Mouse (Mus musculus): Measurements from ENCODE around the gene Zfp385a. TPM values are rescaled to one million over a fixed set of nuclear protein-coding genes. Genes with fewer than 3 reads are reported as not detected.

Zfp385a gene
- polyA plus RNA-seq, 1 experiment from 2014 or later, result 11.7 TPM

DNA sequence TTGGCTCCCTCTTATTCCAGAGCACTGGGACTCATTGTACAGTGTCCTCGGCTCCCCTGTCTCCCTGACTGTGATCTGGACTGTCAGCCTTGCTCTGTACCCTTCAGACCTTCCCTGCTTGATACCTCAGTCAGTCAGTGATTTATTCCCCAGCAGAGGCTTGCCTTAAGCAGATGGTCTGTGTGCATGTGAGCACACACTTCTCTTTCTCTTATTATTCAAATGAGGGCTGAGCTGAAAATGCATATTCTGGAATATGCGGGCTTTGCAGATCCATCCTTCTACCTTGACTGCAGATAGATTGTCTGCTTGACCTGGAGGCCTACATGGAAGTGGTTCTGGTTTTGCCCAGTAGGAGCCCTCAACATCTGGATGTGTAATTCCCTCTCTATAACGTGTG lies 41.9 kb downstream of the Zfp385a start:
- H3K4me1 ChIP-seq (ENCODE audit: control insufficient read depth, insufficient read depth, low read length), result peaks cover 68% of the 10 kb centered on the region
- WGBS, result 56% methylated on average over 3 of the region's 3 CpGs
- peak overlapping the region; percentile 99 for H3K27ac ChIP-seq (ENCODE audit: low read depth, low read length)
- H3K4me2 ChIP-seq (ENCODE audit: low read length), result no peak overlapping the region
- no peaks in the 10 kb centered on the region for H3K9me3 ChIP-seq (replicated peaks; ENCODE audit: control insufficient read depth, low read length)
- DNase-seq (ENCODE audit: low spot score), result peak; percentile 50
- peak overlapping the region; percentile 25; the same call in 1 of the 2 replicates for H3K9ac ChIP-seq (ENCODE audit: low read length)
- H3K36me3 ChIP-seq (ENCODE audit: control insufficient read depth, insufficient read depth, low read length), result peaks cover 32% of the 10 kb centered on the region
- H3K4me3 ChIP-seq (ENCODE audit: low read depth, low read length), result no peak overlapping the region
- ATAC-seq, result no peak
- no peaks in the 10 kb centered on the region for H3K27me3 ChIP-seq (replicated peaks; ENCODE audit: control insufficient read depth, insufficient read depth, low read length)

DNA sequence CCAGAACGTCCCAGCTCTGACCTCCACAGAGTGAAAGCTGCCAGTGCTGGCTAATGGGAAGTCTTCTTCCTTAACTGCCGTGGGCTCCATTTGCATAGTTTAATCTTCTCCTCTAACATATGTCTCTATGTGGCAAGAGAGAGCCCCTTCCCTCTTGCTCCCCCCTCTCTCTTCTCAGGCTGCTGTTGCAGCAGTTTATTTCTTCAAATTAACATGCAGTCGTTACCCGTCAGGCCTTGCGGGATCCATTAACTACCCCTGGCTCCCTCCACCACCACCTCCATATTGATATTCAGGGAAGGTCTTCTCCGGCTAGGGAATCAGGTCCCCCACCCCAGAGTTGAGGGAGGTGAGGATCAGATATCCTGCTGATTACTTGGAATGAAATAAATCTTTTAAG lies 42.6 kb downstream of the Zfp385a start:
- DNase-seq (ENCODE audit: low spot score), result peak; percentile 53
- Histone ChIP-seq H3K27ac (ENCODE audit: low read depth, low read length) (peak overlapping the region; percentile 99), H3K36me3 (ENCODE audit: control insufficient read depth, insufficient read depth, low read length) (peaks cover 38% of the 10 kb centered on the region), H3K4me2 (ENCODE audit: low read length) (no peak overlapping the region), H3K4me3 (ENCODE audit: low read depth, low read length) (no peak overlapping the region), H3K27me3 (replicated peaks; ENCODE audit: control insufficient read depth, insufficient read depth, low read length) (no peaks in the 10 kb centered on the region), H3K9me3 (replicated peaks; ENCODE audit: control insufficient read depth, low read length) (no peaks in the 10 kb centered on the region), H3K9ac (ENCODE audit: low read length) (peak overlapping the region; percentile 25), H3K4me1 (ENCODE audit: control insufficient read depth, insufficient read depth, low read length) (peaks cover 61% of the 10 kb centered on the region)
- ATAC-seq, result no peak; the same call in 1 of the 2 replicates
- WGBS, result 44% methylated on average over 6 of the region's 6 CpGs

DNA sequence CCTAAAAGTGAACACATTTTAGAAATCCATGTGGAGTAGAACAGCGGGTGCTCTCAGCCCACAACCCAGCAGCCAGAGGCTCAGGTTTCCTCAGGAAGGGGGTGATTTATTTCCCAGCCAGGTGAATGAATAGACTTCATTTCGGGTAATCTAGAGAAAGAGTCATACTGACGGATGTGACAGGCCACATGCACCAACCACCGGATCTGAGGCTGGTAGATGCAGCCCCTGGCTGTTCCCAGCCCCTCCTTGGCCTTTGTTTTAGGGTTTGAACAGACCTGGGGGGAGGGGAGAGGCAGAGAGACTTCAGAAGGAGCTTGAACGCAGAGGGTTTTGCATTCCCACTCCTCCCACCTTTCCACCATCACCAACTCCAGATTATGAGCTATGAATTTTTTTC lies 44.0 kb downstream of the Zfp385a start:
- Histone ChIP-seq H3K27ac (ENCODE audit: low read depth, low read length) (peak overlapping the region; percentile 99; the same call in 1 of the 2 replicates), H3K4me1 (ENCODE audit: control insufficient read depth, insufficient read depth, low read length) (peaks cover 47% of the 10 kb centered on the region), H3K36me3 (ENCODE audit: control insufficient read depth, insufficient read depth, low read length) (peaks cover 53% of the 10 kb centered on the region), H3K4me2 (ENCODE audit: low read length) (no peak overlapping the region), H3K27me3 (replicated peaks; ENCODE audit: control insufficient read depth, insufficient read depth, low read length) (no peaks in the 10 kb centered on the region), H3K9ac (ENCODE audit: low read length) (0 out of 2 replicates have a peak overlapping the region, but pooled peaks have one; percentile 5), H3K9me3 (replicated peaks; ENCODE audit: control insufficient read depth, low read length) (no peaks in the 10 kb centered on the region), H3K4me3 (ENCODE audit: low read depth, low read length) (no peak overlapping the region)
- no peak for ATAC-seq
- WGBS, result 6% methylated on average over 5 of the region's 5 CpGs
- DNase-seq (ENCODE audit: low spot score), result no peak

DNA sequence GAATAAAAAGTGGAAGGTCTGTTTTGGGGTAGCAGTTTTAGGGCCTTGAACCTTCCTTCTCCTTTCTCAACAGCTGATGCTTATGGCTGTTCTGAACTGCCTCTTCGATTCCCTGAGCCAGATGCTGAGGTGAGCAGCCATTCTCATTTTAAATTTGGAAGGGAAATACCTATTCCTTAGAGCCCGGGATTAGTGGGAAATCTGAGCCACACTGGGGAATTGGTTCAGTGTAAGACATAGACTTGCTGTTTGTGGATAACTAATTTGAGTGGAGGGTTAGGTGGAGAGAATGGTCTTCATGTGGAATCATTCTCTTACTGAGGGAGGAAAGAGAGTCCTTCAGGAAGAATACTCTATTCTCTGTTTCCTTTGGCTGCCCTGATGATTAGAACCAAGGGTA lies 45.2 kb downstream of the Zfp385a start:
- H3K36me3 ChIP-seq (ENCODE audit: control insufficient read depth, insufficient read depth, low read length), result peaks cover 56% of the 10 kb centered on the region
- H3K4me1 ChIP-seq (ENCODE audit: control insufficient read depth, insufficient read depth, low read length), result peaks cover 36% of the 10 kb centered on the region
- H3K4me2 ChIP-seq (ENCODE audit: low read length), result no peak overlapping the region
- no peak overlapping the region for H3K27ac ChIP-seq (ENCODE audit: low read depth, low read length)
- no peaks in the 10 kb centered on the region for H3K9me3 ChIP-seq (replicated peaks; ENCODE audit: control insufficient read depth, low read length)
- DNase-seq (ENCODE audit: low spot score) (no peak), ATAC-seq (no peak)
- H3K4me3 ChIP-seq (ENCODE audit: low read depth, low read length), result no peak overlapping the region
- no peak overlapping the region for H3K9ac ChIP-seq (ENCODE audit: low read length)
- H3K27me3 ChIP-seq (replicated peaks; ENCODE audit: control insufficient read depth, insufficient read depth, low read length), result no peaks in the 10 kb centered on the region
- WGBS, result 88% methylated on average over 2 of the region's 2 CpGs

- no peaks in the 10 kb centered on the region for H3K27me3 ChIP-seq (replicated peaks; ENCODE audit: control insufficient read depth, insufficient read depth, low read length)
- H3K4me2 ChIP-seq (ENCODE audit: low read length), result no peak overlapping the region
- DNase-seq (ENCODE audit: low spot score), result no peak
- no peak overlapping the region for H3K9ac ChIP-seq (ENCODE audit: low read length)
- peaks cover 62% of the 10 kb centered on the region for H3K36me3 ChIP-seq (ENCODE audit: control insufficient read depth, insufficient read depth, low read length)
- whole genome bisulfite sequencing, result 97% methylated on average over 2 of the region's 2 CpGs
- peaks cover 26% of the 10 kb centered on the region for H3K4me1 ChIP-seq (ENCODE audit: control insufficient read depth, insufficient read depth, low read length)
- no peak overlapping the region for H3K4me3 ChIP-seq (ENCODE audit: low read depth, low read length)
- H3K27ac ChIP-seq (ENCODE audit: low read depth, low read length), result no peak overlapping the region
- no peak for ATAC-seq
- no peaks in the 10 kb centered on the region for H3K9me3 ChIP-seq (replicated peaks; ENCODE audit: control insufficient read depth, low read length)
Measured at GRCm38 (mm10) chr15:103293375-103293774, 46.5 kb downstream of the Zfp385a start.

- H3K4me1 ChIP-seq (ENCODE audit: control insufficient read depth, insufficient read depth, low read length), result peaks cover 20% of the 10 kb centered on the region
- DNase-seq (ENCODE audit: low spot score) (no peak), ATAC-seq (no peak)
- no peak overlapping the region for H3K4me3 ChIP-seq (ENCODE audit: low read depth, low read length)
- H3K27me3 ChIP-seq (replicated peaks; ENCODE audit: control insufficient read depth, insufficient read depth, low read length), result no peaks in the 10 kb centered on the region
- no peak overlapping the region for H3K4me2 ChIP-seq (ENCODE audit: low read length)
- H3K9me3 ChIP-seq (replicated peaks; ENCODE audit: control insufficient read depth, low read length), result no peaks in the 10 kb centered on the region
- no peak overlapping the region for H3K27ac ChIP-seq (ENCODE audit: low read depth, low read length)
- WGBS, result 68% methylated on average over 4 of the region's 4 CpGs
- H3K36me3 ChIP-seq (ENCODE audit: control insufficient read depth, insufficient read depth, low read length), result peaks cover 57% of the 10 kb centered on the region
- no peak overlapping the region for H3K9ac ChIP-seq (ENCODE audit: low read length)
Measured at GRCm38 (mm10) chr15:103292673-103293345, 47.1 kb downstream of the Zfp385a start.

- Histone ChIP-seq H3K9ac (ENCODE audit: low read length) (no peak overlapping the region), H3K36me3 (ENCODE audit: control insufficient read depth, insufficient read depth, low read length) (peaks cover 48% of the 10 kb centered on the region), H3K4me3 (ENCODE audit: low read depth, low read length) (no peak overlapping the region), H3K4me1 (ENCODE audit: control insufficient read depth, insufficient read depth, low read length) (peaks cover 7% of the 10 kb centered on the region; the same call in 1 of the 2 replicates), H3K27ac (ENCODE audit: low read depth, low read length) (no peak overlapping the region), H3K27me3 (replicated peaks; ENCODE audit: control insufficient read depth, insufficient read depth, low read length) (no peaks in the 10 kb centered on the region), H3K9me3 (replicated peaks; ENCODE audit: control insufficient read depth, low read length) (no peaks in the 10 kb centered on the region), H3K4me2 (ENCODE audit: low read length) (no peak overlapping the region)
- WGBS, result 94% methylated on average over 9 of the region's 9 CpGs
- DNase-seq (ENCODE audit: low spot score) (no peak), ATAC-seq (no peak)
Measured at GRCm38 (mm10) chr15:103290843-103291242, 49.0 kb downstream of the Zfp385a start.

DNA sequence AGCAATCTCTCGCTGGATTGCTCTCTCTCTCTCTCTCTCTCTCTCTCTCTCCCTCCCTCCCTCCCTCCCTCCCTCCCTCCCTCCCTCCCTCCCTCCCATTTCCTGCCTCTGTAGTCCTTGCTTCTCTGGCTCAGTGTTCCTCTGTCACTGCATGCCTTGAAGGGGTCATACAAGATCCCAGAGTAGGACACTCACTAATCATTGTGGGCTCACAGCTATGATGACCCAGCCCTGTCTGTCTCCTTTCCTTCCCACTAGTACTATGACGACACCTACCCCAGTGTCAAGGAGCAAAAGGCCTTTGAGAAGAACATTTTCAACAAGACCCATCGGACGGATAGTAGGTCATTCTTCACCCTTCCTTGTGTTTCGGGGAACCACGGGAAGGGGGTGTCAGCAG lies 49.5 kb downstream of the Zfp385a start:
- no peak for ATAC-seq
- no peak overlapping the region for H3K27ac ChIP-seq (ENCODE audit: low read depth, low read length)
- no peak overlapping the region for H3K9ac ChIP-seq (ENCODE audit: low read length)
- peaks cover 7% of the 10 kb centered on the region for H3K4me1 ChIP-seq (ENCODE audit: control insufficient read depth, insufficient read depth, low read length)
- WGBS, result 90% methylated on average over 6 of the region's 6 CpGs
- DNase-seq (ENCODE audit: low spot score), result no peak
- H3K4me3 ChIP-seq (ENCODE audit: low read depth, low read length), result no peak overlapping the region
- no peaks in the 10 kb centered on the region for H3K9me3 ChIP-seq (replicated peaks; ENCODE audit: control insufficient read depth, low read length)
- H3K27me3 ChIP-seq (replicated peaks; ENCODE audit: control insufficient read depth, insufficient read depth, low read length), result no peaks in the 10 kb centered on the region
- no peak overlapping the region for H3K4me2 ChIP-seq (ENCODE audit: low read length)
- peaks cover 44% of the 10 kb centered on the region for H3K36me3 ChIP-seq (ENCODE audit: control insufficient read depth, insufficient read depth, low read length)

- Histone ChIP-seq H3K4me2 (ENCODE audit: low read length) (no peak overlapping the region), H3K4me1 (ENCODE audit: control insufficient read depth, insufficient read depth, low read length) (peaks cover 15% of the 10 kb centered on the region), H3K9ac (ENCODE audit: low read length) (no peak overlapping the region), H3K27me3 (replicated peaks; ENCODE audit: control insufficient read depth, insufficient read depth, low read length) (no peaks in the 10 kb centered on the region), H3K4me3 (ENCODE audit: low read depth, low read length) (no peak overlapping the region), H3K27ac (ENCODE audit: low read depth, low read length) (no peak overlapping the region), H3K36me3 (ENCODE audit: control insufficient read depth, insufficient read depth, low read length) (peaks cover 39% of the 10 kb centered on the region), H3K9me3 (replicated peaks; ENCODE audit: control insufficient read depth, low read length) (no peaks in the 10 kb centered on the region)
- 37% methylated on average over 5 of the region's 5 CpGs for WGBS
- no peak for ATAC-seq
- DNase-seq (ENCODE audit: low spot score), result no peak
Measured at GRCm38 (mm10) chr15:103289600-103289999, 50.3 kb downstream of the Zfp385a start.
